Mouse (Mus musculus) intestine, postnatal 0 days (tissue): ENCODE measurements around the gene Ndufa3. TPM values are rescaled to one million over a fixed set of nuclear protein-coding genes. Genes with fewer than 3 reads are reported as not detected.

Source experiments
- ATAC-seq: fragments of 200-750 bp; cut with Nextera tagmentation; 2 replicates; pipeline ENCODE4 v1.8.0; 2017; ENCODE audit warnings: mild to moderate bottlenecking, moderate TSS enrichment, moderate library complexity
- H3K27ac ChIP-seq: fragments of 300-500 bp; sonication (generic); 2 replicates; pipeline ENCODE4 v1.5.1; 2014; ENCODE audit warnings: mild to moderate bottlenecking, low read depth, low read length, moderate library complexity
- H3K27me3 ChIP-seq: fragments of 300-500 bp; sonication (generic); replicated peaks from 2 replicates; pipeline ENCODE4 v1.6.1; 2014; ENCODE audit warnings: low read length, mixed read lengths; ENCODE audit not compliant: control insufficient read depth, insufficient read depth
- H3K36me3 ChIP-seq: fragments of 300-500 bp; sonication (generic); 2 replicates; pipeline ENCODE4 v1.6.1; 2014; ENCODE audit warnings: mild to moderate bottlenecking, moderate library complexity; ENCODE audit not compliant: control insufficient read depth, insufficient read depth
- H3K4me1 ChIP-seq: fragments of 300-500 bp; sonication (generic); replicated peaks from 2 replicates; pipeline ENCODE4 v1.6.1; 2014; ENCODE audit warnings: antibody characterized with exemption, low read length, mixed read lengths; ENCODE audit not compliant: control insufficient read depth, insufficient read depth
- H3K4me2 ChIP-seq: fragments of 300-500 bp; sonication (generic); replicated peaks from 2 replicates; pipeline ENCODE4 v1.6.1; 2014; ENCODE audit warnings: low read depth, mild to moderate bottlenecking, moderate library complexity
- H3K4me3 ChIP-seq: fragments of 300-500 bp; sonication (generic); 2 replicates; pipeline ENCODE4 v1.5.1; 2014; ENCODE audit warnings: low read depth, low read length
- H3K9ac ChIP-seq: fragments of 300-500 bp; sonication (generic); 2 replicates; pipeline ENCODE4 v1.6.1; 2014; ENCODE audit warnings: mild to moderate bottlenecking, low read depth, low read length
- H3K9me3 ChIP-seq: fragments of 300-500 bp; sonication (generic); 2 replicates; pipeline ENCODE4 v1.6.1; 2016; ENCODE audit warnings: mixed run types; ENCODE audit not compliant: control insufficient read depth
- CTCF ChIP-seq: sonication (generic); IDR thresholded peaks from 2 replicates; pipeline ENCODE4 v1.5.1; 2016; ENCODE audit warnings: low read depth, mild to moderate bottlenecking, control low read depth, antibody characterized with exemption, moderate library complexity
- WGBS: fragments of 180-500 bp; shearing (Covaris S2); extraction: QIAGEN DNeasy Blood & Tissue Kit; methylation state at CpG from one replicate; pipeline ENCODE4 v1.1.7; 2014; 5-methylcytosine and 5-hydroxymethylcytosine counted together
- polyA plus RNA-seq: library from polyadenylated mRNA; unstranded; fragments of >200 nt; fragmentation: Nextera tagmentation; extraction: Ambion mirVana; gene quantifications from 2 replicates; pipeline ENCODE4 v1.2.1, GENCODE M21; 2015

Gene Ndufa3
- polyA plus RNA-seq, 1 experiment from 2014 or later: 717 TPM

DNA sequence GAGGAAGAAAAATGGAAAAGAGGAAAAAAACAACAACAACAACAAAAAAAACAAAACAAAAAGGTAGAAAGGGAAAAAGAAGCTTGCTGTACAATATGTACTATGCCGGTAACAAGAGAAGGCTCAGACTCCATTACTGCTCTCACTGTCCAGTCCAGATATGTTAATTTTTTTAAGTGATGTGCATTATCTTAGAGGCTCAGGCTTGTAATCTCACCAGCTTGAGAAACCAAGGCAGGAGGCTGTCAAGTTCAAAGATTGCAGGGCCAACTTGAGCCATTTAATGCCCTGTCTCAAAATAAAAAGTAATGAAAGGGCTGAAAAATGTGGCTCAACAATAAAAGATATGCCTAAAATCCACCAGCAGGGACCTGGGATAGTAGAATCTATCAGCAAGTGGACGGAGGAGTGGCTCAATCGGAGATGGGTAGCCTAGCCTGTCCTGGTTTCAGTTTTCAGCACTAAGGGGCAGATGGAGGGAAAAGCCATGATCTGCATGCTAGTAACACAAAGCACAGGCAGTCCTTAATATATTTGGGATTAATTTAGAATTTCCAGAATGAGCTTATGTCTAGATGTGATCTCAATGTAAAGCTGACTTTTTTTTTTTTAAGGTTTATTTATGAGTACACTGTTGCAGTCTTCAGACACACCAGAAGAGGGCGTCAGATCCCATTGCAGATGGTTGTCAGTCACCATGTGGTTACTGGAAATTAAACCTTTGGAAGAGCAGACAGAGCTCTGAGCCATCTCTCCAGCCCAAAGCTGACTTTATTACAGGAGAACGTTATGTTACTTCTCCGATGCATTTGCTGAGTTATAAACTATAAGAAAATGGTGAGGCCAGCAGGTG lies 558 bp upstream of the Ndufa3 start:
- no peak; the same call in 1 of the 2 replicates for ATAC-seq
- H3K9ac ChIP-seq: no peak overlapping the region

GRCm38 (mm10) chr7:3629030-3629429 lies 11.9 kb downstream of the Ndufa3 start:
- H3K4me3 ChIP-seq: peak overlapping the region; percentile 53
- WGBS: 31% methylated on average over 4 of the region's 4 CpGs
- peaks cover 24% of the 10 kb centered on the region for H3K36me3 ChIP-seq
- H3K27ac ChIP-seq: no peak overlapping the region
- H3K27me3 ChIP-seq: no peaks in the 10 kb centered on the region
- H3K9me3 ChIP-seq: no peaks in the 10 kb centered on the region
- H3K9ac ChIP-seq: peak overlapping the region; percentile 73
- peaks cover 7% of the 10 kb centered on the region for H3K4me1 ChIP-seq
- TF ChIP-seq CTCF: no peak
- ATAC-seq: no peak
- H3K4me2 ChIP-seq: peak overlapping the region; percentile 75

More for the DNA sequence above, 558 bp upstream of the Ndufa3 start:
- no peaks in the 10 kb centered on the region for H3K9me3 ChIP-seq
- H3K36me3 ChIP-seq: peaks cover 20% of the 10 kb centered on the region
- no peak overlapping the region for H3K27ac ChIP-seq
- no peaks in the 10 kb centered on the region for H3K27me3 ChIP-seq
- H3K4me1 ChIP-seq: no peaks in the 10 kb centered on the region
- peak overlapping the region; percentile 85 for H3K4me3 ChIP-seq
- 39% methylated on average over 6 of the region's 6 CpGs for WGBS
- TF ChIP-seq CTCF: peak; percentile 75
- H3K4me2 ChIP-seq: 0 out of 2 replicates have a peak overlapping the region, but pooled peaks have one; percentile 71

GRCm38 (mm10) chr7:3629543-3630477 lies 12.6 kb downstream of the Ndufa3 start, which contains the start of the genes Tfpt and Prpf31:
Gene Tfpt (minus strand): TSS chr7:3629929.
Gene Prpf31 (plus strand): TSS chr7:3629985.
- H3K9ac ChIP-seq: peak within 1 kb of the TSS; percentile 73
- peak within 1 kb of the TSS; percentile 79 for H3K27ac ChIP-seq
- H3K36me3 ChIP-seq: peaks cover 16% of the 10 kb centered on the region
- TF ChIP-seq CTCF: no peak
- H3K27me3 ChIP-seq: no peaks in the 10 kb centered on the region
- ATAC-seq: peak; percentile 93
- H3K9me3 ChIP-seq: no peaks in the 10 kb centered on the region
- H3K4me3 ChIP-seq: peak within 1 kb of the TSS; percentile 53
- WGBS: under 1% methylated on average over 47 of the region's 47 CpGs
- H3K4me1 ChIP-seq: peaks cover 7% of the 10 kb centered on the region
- H3K4me2 ChIP-seq: peak within 1 kb of the TSS; percentile 75

GRCm38 (mm10) chr7:3630478-3630815 lies 13.3 kb downstream of the Ndufa3 start:
- H3K27me3 ChIP-seq: no peaks in the 10 kb centered on the region
- H3K4me3 ChIP-seq: peak overlapping the region; percentile 53
- H3K9me3 ChIP-seq: no peaks in the 10 kb centered on the region
- H3K27ac ChIP-seq: 0 out of 2 replicates have a peak overlapping the region, but pooled peaks have one; percentile 79
- no peak for ATAC-seq
- peak overlapping the region; percentile 73 for H3K9ac ChIP-seq
- 52% methylated on average over 3 of the region's 3 CpGs for WGBS
- peaks cover 7% of the 10 kb centered on the region for H3K4me1 ChIP-seq
- H3K4me2 ChIP-seq: peak overlapping the region; percentile 75
- H3K36me3 ChIP-seq: peaks cover 20% of the 10 kb centered on the region
- no peak for TF ChIP-seq CTCF

- peaks cover 13% of the 10 kb centered on the region; the same call in 1 of the 2 replicates for H3K4me1 ChIP-seq
Observed at GRCm38 (mm10) chr7:3643412-3643811, 26.2 kb downstream of the Ndufa3 start.

More at GRCm38 (mm10) chr7:3643412-3643811, 26.2 kb downstream of the Ndufa3 start:
- H3K9me3 ChIP-seq: no peaks in the 10 kb centered on the region
- H3K36me3 ChIP-seq: peaks cover 29% of the 10 kb centered on the region
- TF ChIP-seq CTCF: no peak
- no peak overlapping the region for H3K27ac ChIP-seq
- no peaks in the 10 kb centered on the region for H3K27me3 ChIP-seq
- no peak for ATAC-seq
- 71% methylated on average over 5 of the region's 5 CpGs for WGBS
- H3K4me2 ChIP-seq: no peak overlapping the region
- H3K4me3 ChIP-seq: no peak overlapping the region
- H3K9ac ChIP-seq: no peak overlapping the region
